Mouse (Mus musculus) small intestine, adult 2 months (tissue): ENCODE results near the gene Tfrc.

Experiments used
- CTCF ChIP-seq: fragments of 200-500 bp; IDR thresholded peaks from 2 replicates; pipeline ENCODE4 v1.5.1; 2012; ENCODE audit warnings: low read depth, mild to moderate bottlenecking, control low read depth, inconsistent platforms, low read length, moderate library complexity, mixed read lengths; ENCODE audit not compliant: insufficient replicate concordance, insufficient read length; ENCODE audit errors: extremely low read depth
- POLR2A ChIP-seq: fragments of 200-500 bp; IDR thresholded peaks from 2 replicates; pipeline ENCODE4 v1.6.1; 2012; ENCODE audit warnings: low read depth, mild to moderate bottlenecking, control low read depth, inconsistent platforms, low read length, moderate library complexity

GRCm38 (mm10) chr16:32668030-32668429, 59.3 kb downstream of the Tfrc start:
- TF ChIP-seq CTCF (no peak), POLR2A (no peak)
